Mouse (Mus musculus) liver, embryonic 14.5 days (tissue): ENCODE measurements at regions not wholly inside any gene's neighbourhood (a gene's known extent, or its start where the extent isn't known, plus 50 kb on each side); places are given as distances from the start of the nearest gene placed in this dataset.

Experiments
- CTCF ChIP-seq: IDR thresholded peaks from 2 replicates; pipeline ENCODE4 v1.5.1; 2016; ENCODE audit warnings: antibody characterized with exemption, low read depth, control low read depth
- EP300 ChIP-seq: IDR thresholded peaks from 2 replicates; pipeline ENCODE4 v1.6.1; 2016; ENCODE audit warnings: antibody characterized with exemption, low read depth

DNA sequence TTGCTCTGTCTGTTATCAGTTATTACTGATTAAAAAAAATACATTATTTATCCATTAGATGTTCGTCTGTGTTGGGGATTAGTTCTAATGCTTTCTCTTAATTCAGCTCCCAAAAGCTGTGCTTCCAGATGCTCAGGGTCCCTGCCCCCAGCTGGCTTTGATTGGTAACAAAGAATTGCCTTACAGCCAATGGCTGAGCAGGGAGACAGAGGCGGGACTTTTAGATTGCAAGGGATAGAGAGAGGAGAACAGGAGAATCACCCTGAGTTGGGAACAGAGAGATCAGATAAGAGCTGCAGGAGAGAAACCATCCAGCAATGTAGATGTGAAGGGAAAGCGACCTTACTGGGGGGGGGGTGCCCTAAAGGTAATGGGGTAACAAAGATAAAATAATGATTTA is 266.4 kb downstream of the Igsf11 start:
- no peak for TF ChIP-seq CTCF
- TF ChIP-seq EP300 = no peak
